Mouse (Mus musculus) hindbrain, embryonic 14.5 days (tissue): ENCODE measurements around the gene Rabac1. TPM values are rescaled to one million over a fixed set of nuclear protein-coding genes. Genes with fewer than 3 reads are reported as not detected.

Source experiments
- ATAC-seq: fragments of 200-750 bp; cut with Nextera tagmentation; 2 replicates; pipeline ENCODE4 v1.8.0; 2017; ENCODE audit warnings: moderate number of reproducible peaks, mild to moderate bottlenecking, moderate TSS enrichment, moderate library complexity; ENCODE audit not compliant: low FRiP score
- DNase-seq: peaks from one replicate; pipeline ENCODE4 v3.0.0-alpha.2; 2015; ENCODE audit warnings: low spot score
- H3K27ac ChIP-seq: fragments of 300-500 bp; sonication (generic); 2 replicates; pipeline ENCODE4 v1.5.1; 2014; ENCODE audit warnings: mild to moderate bottlenecking, moderate library complexity
- H3K27me3 ChIP-seq: fragments of 300-500 bp; sonication (generic); 2 replicates; pipeline ENCODE4 v1.6.1; 2014; ENCODE audit warnings: mild to moderate bottlenecking, low read length, mixed read lengths; ENCODE audit not compliant: control insufficient read depth, insufficient read depth
- H3K36me3 ChIP-seq: fragments of 300-500 bp; sonication (generic); replicated peaks from 2 replicates; pipeline ENCODE4 v1.6.1; 2014; ENCODE audit not compliant: control insufficient read depth, insufficient read depth
- H3K4me1 ChIP-seq: fragments of 300-500 bp; sonication (generic); replicated peaks from 2 replicates; pipeline ENCODE4 v1.6.1; 2014; ENCODE audit warnings: antibody characterized with exemption, low read length, mixed read lengths; ENCODE audit not compliant: control insufficient read depth, insufficient read depth
- H3K4me2 ChIP-seq: fragments of 300-500 bp; sonication (generic); replicated peaks from 2 replicates; pipeline ENCODE4 v1.6.1; 2014; ENCODE audit warnings: mild to moderate bottlenecking, moderate library complexity
- H3K4me3 ChIP-seq: fragments of 300-500 bp; sonication (generic); replicated peaks from 2 replicates; pipeline ENCODE4 v1.5.1; 2014; ENCODE audit warnings: mild to moderate bottlenecking, low read length
- H3K9ac ChIP-seq: fragments of 300-500 bp; sonication (generic); 2 replicates; pipeline ENCODE4 v1.6.1; 2014
- H3K9me3 ChIP-seq: fragments of 300-500 bp; sonication (generic); 2 replicates; pipeline ENCODE4 v1.6.1; 2016; ENCODE audit warnings: low read length; ENCODE audit not compliant: control insufficient read depth
- WGBS: fragments of 180-500 bp; shearing (Covaris S2); extraction: QIAGEN DNeasy Blood & Tissue Kit; methylation state at CpG from one replicate; pipeline ENCODE4 v1.1.7; 2014; 5-methylcytosine and 5-hydroxymethylcytosine counted together
- polyA plus RNA-seq: library from polyadenylated mRNA; unstranded; fragments of >200 nt; fragmentation: Nextera tagmentation; extraction: Ambion mirVana; gene quantifications from 2 replicates; pipeline ENCODE4 v1.2.1, GENCODE M21; 2014

Gene Rabac1
- polyA plus RNA-seq, 1 experiment from 2014 or later, result 331 TPM

GRCm38 (mm10) chr7:24949958-24950623 lies 22.5 kb downstream of the Rabac1 start:
- Histone ChIP-seq H3K27ac (no peak overlapping the region), H3K4me3 (no peak overlapping the region), H3K9me3 (no peaks in the 10 kb centered on the region), H3K4me2 (no peak overlapping the region), H3K9ac (no peak overlapping the region; the same call in 1 of the 2 replicates), H3K27me3 (peaks cover 89% of the 10 kb centered on the region), H3K36me3 (no peaks in the 10 kb centered on the region), H3K4me1 (peaks cover 22% of the 10 kb centered on the region; the same call in 1 of the 2 replicates)
- DNase-seq (peak; percentile 76), ATAC-seq (no peak)
- WGBS, result 1% methylated on average over 8 of the region's 8 CpGs

GRCm38 (mm10) chr7:24948774-24949173 lies 23.8 kb downstream of the Rabac1 start:
- Histone ChIP-seq H3K4me1 (peaks cover 11% of the 10 kb centered on the region; the same call in 1 of the 2 replicates), H3K4me2 (peak overlapping the region; percentile 42), H3K27me3 (peaks cover 90% of the 10 kb centered on the region), H3K9ac (peak overlapping the region; percentile 35), H3K36me3 (no peaks in the 10 kb centered on the region), H3K4me3 (peak overlapping the region; percentile 14; the same call in 1 of the 2 replicates), H3K27ac (no peak overlapping the region), H3K9me3 (no peaks in the 10 kb centered on the region)
- 2% methylated on average over 29 of the region's 29 CpGs for WGBS
- ATAC-seq, result no peak
- DNase-seq, result peak; percentile 53

GRCm38 (mm10) chr7:24947316-24948048 lies 25.1 kb downstream of the Rabac1 start:
- H3K4me2 ChIP-seq, result no peak overlapping the region
- WGBS, result 4% methylated on average over 7 of the region's 7 CpGs
- H3K27ac ChIP-seq, result no peak overlapping the region
- peaks cover 94% of the 10 kb centered on the region for H3K27me3 ChIP-seq
- H3K9ac ChIP-seq, result no peak overlapping the region
- no peak for DNase-seq
- H3K4me3 ChIP-seq, result no peak overlapping the region
- no peak for ATAC-seq
- H3K36me3 ChIP-seq, result no peaks in the 10 kb centered on the region
- no peaks in the 10 kb centered on the region for H3K9me3 ChIP-seq
- peaks cover 11% of the 10 kb centered on the region; the same call in 1 of the 2 replicates for H3K4me1 ChIP-seq

- no peak within 1 kb of the TSS for H3K27ac ChIP-seq
- H3K4me2 ChIP-seq, result peak within 1 kb of the TSS; percentile 62
- no peaks in the 10 kb centered on the region for H3K9me3 ChIP-seq
- DNase-seq (no peak), ATAC-seq (no peak)
- WGBS, result under 1% methylated on average over 64 of the region's 72 CpGs
- peaks cover 93% of the 10 kb centered on the region for H3K27me3 ChIP-seq
- H3K36me3 ChIP-seq, result no peaks in the 10 kb centered on the region
- H3K9ac ChIP-seq, result peak within 1 kb of the TSS; percentile 36; the same call in 1 of the 2 replicates
- no peaks in the 10 kb centered on the region; the same call in 1 of the 2 replicates for H3K4me1 ChIP-seq
- peak within 1 kb of the TSS; percentile 33 for H3K4me3 ChIP-seq
Observed at GRCm38 (mm10) chr7:24944257-24944950, 28.1 kb downstream of the Rabac1 start, which contains the start of gene Gm4881. Gene Gm4881 (minus strand): TSS chr7:24944494.

- no peak overlapping the region for H3K27ac ChIP-seq
- H3K9ac ChIP-seq, result no peak overlapping the region
- H3K4me3 ChIP-seq, result peak overlapping the region; percentile 33
- no peaks in the 10 kb centered on the region for H3K36me3 ChIP-seq
- H3K27me3 ChIP-seq, result peaks cover 87% of the 10 kb centered on the region
- no peaks in the 10 kb centered on the region for H3K9me3 ChIP-seq
- DNase-seq (no peak), ATAC-seq (no peak)
- WGBS, result 6% methylated on average over 6 of the region's 6 CpGs
- H3K4me1 ChIP-seq, result no peaks in the 10 kb centered on the region; the same call in 1 of the 2 replicates
- H3K4me2 ChIP-seq, result peak overlapping the region; percentile 62
Observed at GRCm38 (mm10) chr7:24943641-24944040, 28.9 kb downstream of the Rabac1 start.

GRCm38 (mm10) chr7:24931651-24932050 lies 40.9 kb downstream of the Rabac1 start:
- 1% methylated on average over 15 of the region's 15 CpGs for WGBS
- Histone ChIP-seq H3K4me3 (no peak overlapping the region), H3K36me3 (peaks cover 6% of the 10 kb centered on the region; the same call in 1 of the 2 replicates), H3K27ac (no peak overlapping the region), H3K9ac (no peak overlapping the region), H3K9me3 (no peaks in the 10 kb centered on the region), H3K4me2 (no peak overlapping the region; the same call in 1 of the 2 replicates), H3K27me3 (peaks cover 65% of the 10 kb centered on the region), H3K4me1 (peaks cover 17% of the 10 kb centered on the region)
- ATAC-seq (no peak), DNase-seq (no peak)

GRCm38 (mm10) chr7:24930475-24930874 lies 42.1 kb downstream of the Rabac1 start:
- H3K4me1 ChIP-seq, result peaks cover 17% of the 10 kb centered on the region
- H3K27ac ChIP-seq, result no peak overlapping the region
- DNase-seq (no peak), ATAC-seq (no peak)
- H3K4me2 ChIP-seq, result no peak overlapping the region
- H3K4me3 ChIP-seq, result no peak overlapping the region
- WGBS, result 33% methylated on average over 6 of the region's 6 CpGs
- H3K9me3 ChIP-seq, result no peaks in the 10 kb centered on the region
- H3K36me3 ChIP-seq, result peaks cover 18% of the 10 kb centered on the region
- H3K9ac ChIP-seq, result no peak overlapping the region
- H3K27me3 ChIP-seq, result peaks cover 65% of the 10 kb centered on the region
